Mouse (Mus musculus) myocyte (in vitro differentiated cells): ENCODE measurements around the gene Agap1. TPM values are rescaled to one million over a fixed set of nuclear protein-coding genes. Genes with fewer than 3 reads are reported as not detected.

Experiments
- H3K27me3 ChIP-seq: one replicate; pipeline ENCODE4 v1.6.1; 2011; ENCODE audit not compliant: control insufficient read depth, insufficient read depth, insufficient read length
- H3K36me3 ChIP-seq: one replicate; pipeline ENCODE4 v1.6.1; 2011; ENCODE audit not compliant: control insufficient read depth, insufficient read depth
- H3K4me2 ChIP-seq: one replicate; pipeline ENCODE4 v1.6.1; 2011; ENCODE audit warnings: low read depth, control low read depth
- H3K4me3 ChIP-seq: one replicate; pipeline ENCODE4 v1.5.1; 2011; ENCODE audit warnings: mild to moderate bottlenecking, control low read depth, moderate library complexity
- H3K79me2 ChIP-seq: one replicate; pipeline ENCODE4 v1.6.1; 2011; ENCODE audit not compliant: control insufficient read depth, insufficient read depth
- H3ac ChIP-seq: one replicate; pipeline ENCODE4 v1.6.1; 2011; ENCODE audit not compliant: control insufficient read depth, insufficient read length
- CEBPB ChIP-seq: IDR thresholded peaks from 2 replicates; pipeline ENCODE4 v1.6.1; 2011; ENCODE audit warnings: mild to moderate bottlenecking, moderate library complexity; ENCODE audit not compliant: poor library complexity, insufficient read depth, severe bottlenecking
- E2F4 ChIP-seq: IDR thresholded peaks from one replicate; pipeline ENCODE4 v1.6.1; 2011; ENCODE audit warnings: mild to moderate bottlenecking, control low read depth, moderate library complexity; ENCODE audit not compliant: insufficient read depth
- MAX ChIP-seq: IDR thresholded peaks from one replicate; pipeline ENCODE4 v1.6.1; 2011; ENCODE audit warnings: low read depth, mild to moderate bottlenecking, control low read depth
- MYOD1 ChIP-seq, 3 experiments: IDR thresholded peaks; one replicate each; pipeline ENCODE4 v1.6.1; 2011; ENCODE audit warnings: control low read depth in 2 of 3, low read depth in 2 of 3, mild to moderate bottlenecking in 2 of 3, moderate library complexity in 1 of 3; ENCODE audit not compliant: insufficient read length in 2 of 3, control insufficient read depth in 1 of 3
- MYOG ChIP-seq, 3 experiments: IDR thresholded peaks; one replicate each; pipeline ENCODE4 v1.6.1; 2011; ENCODE audit warnings: control low read depth in 2 of 3, low read depth in 2 of 3, mild to moderate bottlenecking in 2 of 3; ENCODE audit not compliant: insufficient read length in 2 of 3, control insufficient read depth in 1 of 3, insufficient read depth in 1 of 3
- POLR2A ChIP-seq: IDR thresholded peaks from one replicate; pipeline ENCODE4 v1.6.1; 2011; ENCODE audit warnings: low read depth, mild to moderate bottlenecking, control low read depth, moderate library complexity; ENCODE audit not compliant: insufficient read length
- POLR2AphosphoS2 ChIP-seq: IDR thresholded peaks from one replicate; pipeline ENCODE4 v1.6.1; 2011; ENCODE audit warnings: low read depth, control low read depth; ENCODE audit not compliant: insufficient read length
- REST ChIP-seq: IDR thresholded peaks from one replicate; pipeline ENCODE4 v1.6.1; 2011; ENCODE audit warnings: mild to moderate bottlenecking, control low read depth, moderate library complexity; ENCODE audit not compliant: insufficient read depth, insufficient read length
- SRF ChIP-seq: IDR thresholded peaks from one replicate; pipeline ENCODE4 v1.6.1; 2011; ENCODE audit warnings: low read depth; ENCODE audit not compliant: control insufficient read depth, insufficient read length
- TCF12 ChIP-seq: IDR thresholded peaks from one replicate; pipeline ENCODE4 v1.6.1; 2011; ENCODE audit warnings: mild to moderate bottlenecking, control low read depth; ENCODE audit not compliant: poor library complexity, insufficient read depth, severe bottlenecking
- TCF3 ChIP-seq: IDR thresholded peaks from one replicate; pipeline ENCODE4 v1.6.1; 2011; ENCODE audit warnings: low read depth, control low read depth; ENCODE audit not compliant: insufficient read length
- USF1 ChIP-seq: IDR thresholded peaks from one replicate; pipeline ENCODE4 v1.6.1; 2011; ENCODE audit warnings: low read depth, mild to moderate bottlenecking, control low read depth, moderate library complexity
- polyA plus RNA-seq: library from polyadenylated mRNA; unstranded; fragments of >200 nt; fragmentation: generic; extraction: Trizol; gene quantifications from one replicate; pipeline ENCODE4 v1.2.1, GENCODE M21; 2012; ENCODE audit warnings: missing spikeins

The Agap1 gene
- polyA plus RNA-seq, 1 experiment: 48.9 TPM

- no peak overlapping the region for H3ac ChIP-seq
- H3K27me3 ChIP-seq: no peaks in the 10 kb centered on the region
- H3K4me2 ChIP-seq: no peak overlapping the region
- TF ChIP-seq SRF: no peak
- peaks cover 5% of the 10 kb centered on the region for H3K79me2 ChIP-seq
- peaks cover 14% of the 10 kb centered on the region for H3K36me3 ChIP-seq
- no peak overlapping the region for H3K4me3 ChIP-seq
Observed at GRCm38 (mm10) chr1:89622801-89623200, 168.2 kb downstream of the Agap1 start.

- peak; percentile 88 for TF ChIP-seq CEBPB
- no peak for TF ChIP-seq REST
- no peak overlapping the region for H3ac ChIP-seq
- H3K27me3 ChIP-seq: no peaks in the 10 kb centered on the region
Observed at GRCm38 (mm10) chr1:89625312-89625711, 170.7 kb downstream of the Agap1 start.

GRCm38 (mm10) chr1:89625967-89626366 lies 171.4 kb downstream of the Agap1 start:
- peaks cover 19% of the 10 kb centered on the region for H3K36me3 ChIP-seq
- no peaks in the 10 kb centered on the region for H3K27me3 ChIP-seq
- no peak overlapping the region for H3K4me2 ChIP-seq
- no peak overlapping the region for H3K4me3 ChIP-seq
- no peak overlapping the region for H3ac ChIP-seq
- TF ChIP-seq POLR2AphosphoS2: no peak
- H3K79me2 ChIP-seq: peaks cover 5% of the 10 kb centered on the region

More at GRCm38 (mm10) chr1:89625312-89625711, 170.7 kb downstream of the Agap1 start:
- Histone ChIP-seq H3K36me3 (peaks cover 12% of the 10 kb centered on the region), H3K4me2 (no peak overlapping the region), H3K79me2 (peaks cover 5% of the 10 kb centered on the region), H3K4me3 (no peak overlapping the region)

- H3K36me3 ChIP-seq: peaks cover 19% of the 10 kb centered on the region
- H3K27me3 ChIP-seq: no peaks in the 10 kb centered on the region
- no peak overlapping the region for H3K4me3 ChIP-seq
- no peak for TF ChIP-seq POLR2A
- TF ChIP-seq POLR2AphosphoS2: no peak
- TF ChIP-seq CEBPB: no peak
- no peak for TF ChIP-seq MYOG (IDR thresholded peaks at IDR 0.05; ENCODE audit: control insufficient read depth in 1 of 3, insufficient read depth in 1 of 3, insufficient read length in 2 of 3, low read depth in 2 of 3)
- no peak for TF ChIP-seq REST
- no peak for TF ChIP-seq TCF3
- no peak for TF ChIP-seq MAX
- TF ChIP-seq SRF: no peak
- no peak for TF ChIP-seq TCF12
- TF ChIP-seq E2F4: no peak
- no peak for TF ChIP-seq USF1
- TF ChIP-seq MYOD1 (IDR thresholded peaks at IDR 0.05; ENCODE audit: control insufficient read depth in 1 of 3, insufficient read length in 2 of 3, low read depth in 2 of 3): no peak
- H3K4me2 ChIP-seq: no peak overlapping the region
- H3ac ChIP-seq: no peak overlapping the region
- H3K79me2 ChIP-seq: peaks cover 5% of the 10 kb centered on the region
Observed at GRCm38 (mm10) chr1:89626940-89627339, 172.3 kb downstream of the Agap1 start.

GRCm38 (mm10) chr1:89627650-89628049 lies 173.0 kb downstream of the Agap1 start:
- Histone ChIP-seq H3ac (no peak overlapping the region), H3K4me2 (no peak overlapping the region), H3K79me2 (peaks cover 5% of the 10 kb centered on the region), H3K36me3 (peaks cover 19% of the 10 kb centered on the region), H3K4me3 (no peak overlapping the region), H3K27me3 (no peaks in the 10 kb centered on the region)
- TF ChIP-seq MYOD1 (IDR thresholded peaks at IDR 0.05; ENCODE audit: control insufficient read depth in 1 of 3, insufficient read length in 2 of 3, low read depth in 2 of 3): no peak
- TF ChIP-seq TCF3: no peak
- TF ChIP-seq POLR2AphosphoS2: no peak
- no peak for TF ChIP-seq E2F4
- no peak for TF ChIP-seq SRF
- TF ChIP-seq CEBPB: no peak
- TF ChIP-seq USF1: no peak
- no peak for TF ChIP-seq MAX

- Histone ChIP-seq H3ac (no peak overlapping the region), H3K4me2 (no peak overlapping the region), H3K79me2 (no peaks in the 10 kb centered on the region), H3K36me3 (peaks cover 17% of the 10 kb centered on the region), H3K4me3 (no peak overlapping the region), H3K27me3 (no peaks in the 10 kb centered on the region)
- no peak for TF ChIP-seq CEBPB
- no peak for TF ChIP-seq USF1
- TF ChIP-seq POLR2A: no peak
- no peak for TF ChIP-seq MYOD1 (IDR thresholded peaks at IDR 0.05; ENCODE audit: control insufficient read depth in 1 of 3, insufficient read length in 2 of 3, low read depth in 2 of 3)
- TF ChIP-seq MYOG (IDR thresholded peaks at IDR 0.05; ENCODE audit: control insufficient read depth in 1 of 3, insufficient read depth in 1 of 3, insufficient read length in 2 of 3, low read depth in 2 of 3): no peak
- no peak for TF ChIP-seq TCF3
Observed at GRCm38 (mm10) chr1:89630836-89631235, 176.2 kb downstream of the Agap1 start.
